Mouse (Mus musculus): ENCODE results near the gene Rrp1b. TPM values are rescaled to one million over a fixed set of nuclear protein-coding genes. Genes with fewer than 3 reads are reported as not detected.
A peak's percentile ranks its signal among the peaks of the same experiment; 100 is the strongest.
"Not testable (repeated sequence)": the region's sequence is repeated elsewhere in the genome, so short reads cannot be mapped to it uniquely, and the experiment has no call there.

The Rrp1b gene
- polyA plus RNA-seq, 1 experiment from 2014 or later, result 77.5 TPM

DNA sequence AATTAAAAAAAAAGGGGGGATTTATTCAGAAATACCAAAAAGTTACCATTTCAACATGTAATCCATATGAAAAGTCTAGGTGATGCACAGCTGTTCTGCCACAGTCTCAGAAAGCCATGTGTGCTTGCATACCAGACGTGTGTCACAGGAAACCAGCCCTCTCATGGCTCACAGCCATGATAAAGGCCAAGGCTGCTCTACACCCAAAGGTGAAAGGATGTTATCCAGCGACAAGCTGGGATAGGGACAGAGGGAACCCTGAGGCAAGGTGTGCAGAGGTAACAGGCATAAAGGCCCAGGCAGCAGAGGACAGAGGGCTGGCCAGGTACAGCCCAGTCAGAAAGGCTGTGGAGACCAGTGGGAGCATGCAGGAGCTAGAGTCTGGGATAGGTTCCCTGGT, 27.8 kb downstream of the Rrp1b start:
- WGBS, result 57% methylated on average over 2 of the region's 2 CpGs
- no peak overlapping the region for H3K27ac ChIP-seq (ENCODE audit: low read depth)

DNA sequence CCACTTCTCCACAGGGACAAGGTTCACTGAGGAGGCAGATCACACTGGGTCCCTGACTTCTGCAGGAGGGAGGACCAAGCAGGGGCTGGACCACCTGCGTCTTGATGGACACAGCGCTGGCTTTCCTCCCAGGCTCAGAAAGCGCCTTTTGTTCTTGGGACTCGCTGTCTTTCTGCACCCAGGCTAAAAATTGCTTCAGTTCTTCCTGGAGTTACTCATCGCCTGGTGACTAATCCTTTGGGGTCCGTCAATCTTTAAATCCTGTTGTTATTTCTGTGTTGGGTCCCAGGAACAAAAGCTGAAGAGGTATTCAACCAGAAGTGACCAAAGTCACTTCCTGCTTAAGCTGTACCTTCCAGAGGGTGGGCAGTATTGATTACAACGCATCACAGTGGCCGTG, 28.9 kb downstream of the Rrp1b start:
- H3K36me3 ChIP-seq (ENCODE audit: insufficient read depth), result peaks cover 27% of the 10 kb centered on the region
- H3K4me2 ChIP-seq; H3K27ac ChIP-seq (ENCODE audit: low read depth); ATAC-seq (ENCODE audit: insufficient read depth); H3K9ac ChIP-seq; H3K27me3 ChIP-seq (ENCODE audit: insufficient read depth, low read length); H3K4me1 ChIP-seq (ENCODE audit: insufficient read depth); H3K4me3 ChIP-seq (ENCODE audit: low read depth, low read length); H3K9me3 ChIP-seq (ENCODE audit: low read depth, low read length); DNase-seq: not testable (repeated sequence)
- 75% methylated on average over 8 of the region's 8 CpGs for WGBS

More for the DNA sequence above, 27.8 kb downstream of the Rrp1b start:
- Histone ChIP-seq H3K4me1 (ENCODE audit: insufficient read depth) (no peaks in the 10 kb centered on the region), H3K4me2 (no peak overlapping the region), H3K27me3 (ENCODE audit: insufficient read depth, low read length) (no peaks in the 10 kb centered on the region), H3K36me3 (ENCODE audit: insufficient read depth) (peaks cover 38% of the 10 kb centered on the region), H3K4me3 (ENCODE audit: low read depth, low read length) (no peak overlapping the region), H3K9ac (no peak overlapping the region), H3K9me3 (ENCODE audit: low read depth, low read length) (no peaks in the 10 kb centered on the region)
- DNase-seq (no peak), ATAC-seq (ENCODE audit: insufficient read depth) (no peak)
- no peak for TF ChIP-seq CTCF (IDR thresholded peaks at IDR 0.05; ENCODE audit: low read depth)

DNA sequence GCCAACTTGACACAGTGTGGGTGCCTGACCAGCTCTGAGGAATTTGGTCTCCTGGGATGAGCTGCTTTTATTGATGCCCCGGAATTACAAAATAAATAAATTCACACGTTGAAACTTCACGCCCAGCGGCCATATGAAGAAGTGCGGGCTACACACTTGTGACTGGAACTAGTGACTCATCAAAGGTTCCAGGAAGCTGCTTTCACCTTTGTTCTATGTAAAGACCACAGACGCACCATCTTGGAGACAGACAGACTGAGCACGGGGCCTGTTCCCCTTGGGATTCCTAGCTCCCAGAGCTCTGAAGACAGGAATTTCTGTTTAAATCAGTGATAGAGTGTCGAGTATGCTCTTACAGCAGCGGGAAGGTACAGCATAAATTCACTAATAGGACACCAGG, 31.6 kb downstream of the Rrp1b start:
- DNase-seq, result no peak
- H3K4me3 ChIP-seq (ENCODE audit: low read depth, low read length), result no peak overlapping the region
- WGBS, result 63% methylated on average over 9 of the region's 9 CpGs

DNA sequence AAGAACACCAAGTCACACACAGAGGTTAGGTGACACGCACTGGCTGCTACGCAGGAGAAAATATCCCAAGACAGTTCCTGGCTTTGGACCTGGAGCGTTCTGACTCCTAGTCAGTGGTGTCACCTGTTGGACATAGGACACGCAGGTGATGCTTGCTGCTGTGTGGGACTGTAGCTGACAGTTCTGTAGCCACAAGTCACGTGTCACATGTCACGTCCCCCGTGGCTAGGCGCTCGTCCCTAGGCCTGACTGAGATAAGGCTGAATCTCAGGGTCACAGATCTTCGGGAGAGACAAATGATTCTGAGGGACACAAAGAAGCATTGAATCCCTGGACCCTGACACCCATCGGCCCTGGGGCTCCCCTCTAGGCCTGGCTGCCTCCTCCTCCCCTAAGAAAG, 32.5 kb downstream of the Rrp1b start:
- Histone ChIP-seq H3K27ac (ENCODE audit: low read depth) (no peak overlapping the region), H3K36me3 (ENCODE audit: insufficient read depth) (no peaks in the 10 kb centered on the region), H3K4me3 (ENCODE audit: low read depth, low read length) (no peak overlapping the region), H3K4me2 (no peak overlapping the region), H3K27me3 (ENCODE audit: insufficient read depth, low read length) (no peaks in the 10 kb centered on the region), H3K9ac (no peak overlapping the region), H3K4me1 (ENCODE audit: insufficient read depth) (no peaks in the 10 kb centered on the region), H3K9me3 (ENCODE audit: low read depth, low read length) (no peaks in the 10 kb centered on the region)
- ATAC-seq (ENCODE audit: insufficient read depth), result no peak
- no peak for TF ChIP-seq CTCF (IDR thresholded peaks at IDR 0.05; ENCODE audit: low read depth)
- 70% methylated on average over 11 of the region's 11 CpGs for WGBS
- DNase-seq, result no peak

More for the DNA sequence above, 31.6 kb downstream of the Rrp1b start:
- Histone ChIP-seq H3K4me1 (ENCODE audit: insufficient read depth) (no peaks in the 10 kb centered on the region), H3K27me3 (ENCODE audit: insufficient read depth, low read length) (no peaks in the 10 kb centered on the region), H3K4me2 (no peak overlapping the region), H3K27ac (ENCODE audit: low read depth) (no peak overlapping the region), H3K9ac (no peak overlapping the region), H3K36me3 (ENCODE audit: insufficient read depth) (peaks cover 3% of the 10 kb centered on the region; the same call in 1 of the 2 replicates), H3K9me3 (ENCODE audit: low read depth, low read length) (no peaks in the 10 kb centered on the region)
- no peak for ATAC-seq (ENCODE audit: insufficient read depth)
- TF ChIP-seq CTCF (IDR thresholded peaks at IDR 0.05; ENCODE audit: low read depth), result no peak

DNA sequence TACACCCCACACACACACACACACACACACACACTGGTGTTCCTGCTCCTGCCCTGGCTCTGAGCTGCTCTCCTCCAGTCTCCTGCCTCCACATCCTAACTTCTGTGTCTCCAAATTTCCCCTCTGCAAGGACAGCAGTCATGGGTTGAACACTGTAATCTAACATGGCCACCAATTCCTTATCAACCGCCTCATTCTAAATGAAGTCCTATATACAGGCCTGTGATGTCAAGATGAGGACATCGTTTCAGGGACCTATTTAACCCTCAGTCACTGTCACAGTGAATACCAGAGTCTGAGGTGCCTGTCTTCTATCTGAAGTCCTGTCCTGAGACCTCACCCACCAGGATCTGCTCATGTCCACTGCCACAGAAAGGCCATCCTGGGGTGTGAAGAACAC, 32.9 kb downstream of the Rrp1b start:
- Histone ChIP-seq H3K9me3 (ENCODE audit: low read depth, low read length) (no peaks in the 10 kb centered on the region), H3K4me3 (ENCODE audit: low read depth, low read length) (no peak overlapping the region), H3K4me1 (ENCODE audit: insufficient read depth) (no peaks in the 10 kb centered on the region), H3K27me3 (ENCODE audit: insufficient read depth, low read length) (no peaks in the 10 kb centered on the region), H3K4me2 (no peak overlapping the region), H3K9ac (no peak overlapping the region), H3K36me3 (ENCODE audit: insufficient read depth) (no peaks in the 10 kb centered on the region), H3K27ac (ENCODE audit: low read depth) (no peak overlapping the region)
- 79% methylated on average over 2 of the region's 2 CpGs for WGBS
- no peak for TF ChIP-seq CTCF (IDR thresholded peaks at IDR 0.05; ENCODE audit: low read depth)
- DNase-seq, result no peak
- no peak for ATAC-seq (ENCODE audit: insufficient read depth)

DNA sequence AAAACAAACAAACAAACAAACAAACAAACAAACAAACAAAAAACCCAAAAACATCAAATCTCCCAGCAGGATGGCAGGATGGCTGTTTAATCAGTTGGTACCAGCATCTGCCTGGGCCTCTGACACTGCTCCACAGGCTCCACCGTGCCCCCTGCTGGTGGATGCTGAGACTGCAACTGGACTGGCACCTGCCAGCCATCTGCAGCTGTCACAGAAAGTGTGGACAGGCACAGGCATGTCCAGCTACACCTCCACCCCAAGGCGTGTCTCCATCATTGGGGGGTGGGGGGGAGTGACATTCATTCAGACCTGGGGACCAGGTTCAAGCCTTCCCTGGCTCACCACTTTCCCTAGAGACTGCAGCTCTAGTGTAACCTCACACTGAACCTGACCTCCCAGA, 37.5 kb downstream of the Rrp1b start:
- Histone ChIP-seq H3K9ac (no peak overlapping the region), H3K36me3 (ENCODE audit: insufficient read depth) (no peaks in the 10 kb centered on the region), H3K9me3 (ENCODE audit: low read depth, low read length) (no peaks in the 10 kb centered on the region), H3K4me1 (ENCODE audit: insufficient read depth) (no peaks in the 10 kb centered on the region), H3K4me2 (no peak overlapping the region), H3K4me3 (ENCODE audit: low read depth, low read length) (no peak overlapping the region), H3K27me3 (ENCODE audit: insufficient read depth, low read length) (no peaks in the 10 kb centered on the region), H3K27ac (ENCODE audit: low read depth) (no peak overlapping the region)
- ATAC-seq (ENCODE audit: insufficient read depth) (peak; percentile 17), DNase-seq (peak; percentile 85)
- 0% methylated on average over 2 of the region's 2 CpGs for whole genome bisulfite sequencing
- TF ChIP-seq CTCF (IDR thresholded peaks at IDR 0.05; ENCODE audit: low read depth), result peak; percentile 98

DNA sequence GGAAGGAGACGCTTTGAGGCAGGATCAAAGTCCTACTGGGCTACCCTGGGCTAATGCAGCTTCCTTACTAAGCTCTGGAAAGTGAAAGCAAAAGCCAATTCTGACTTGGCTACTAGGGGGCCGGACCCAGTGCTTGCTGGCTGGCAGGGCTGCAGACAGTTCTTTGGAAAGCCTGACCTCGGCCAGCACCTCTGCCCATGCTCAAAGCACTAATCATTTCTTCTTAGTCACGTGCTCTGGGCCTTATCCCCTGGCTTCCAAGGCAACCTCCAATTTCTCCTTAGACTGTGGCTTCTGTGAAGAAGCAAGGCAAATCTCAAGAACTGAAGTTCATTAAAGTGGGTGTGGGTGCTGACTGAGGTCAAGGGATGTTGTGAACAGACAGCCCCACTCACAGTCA, 38.8 kb downstream of the Rrp1b start:
- H3K4me1 ChIP-seq (ENCODE audit: insufficient read depth), result no peaks in the 10 kb centered on the region
- no peak for TF ChIP-seq CTCF (IDR thresholded peaks at IDR 0.05; ENCODE audit: low read depth)
- 45% methylated on average over 4 of the region's 4 CpGs for WGBS
- no peak for ATAC-seq (ENCODE audit: insufficient read depth)
- no peak overlapping the region for H3K4me2 ChIP-seq
- no peak overlapping the region for H3K27ac ChIP-seq (ENCODE audit: low read depth)
- no peaks in the 10 kb centered on the region for H3K9me3 ChIP-seq (ENCODE audit: low read depth, low read length)
- DNase-seq, result no peak
- no peaks in the 10 kb centered on the region for H3K27me3 ChIP-seq (ENCODE audit: insufficient read depth, low read length)
- no peaks in the 10 kb centered on the region for H3K36me3 ChIP-seq (ENCODE audit: insufficient read depth)
- H3K4me3 ChIP-seq (ENCODE audit: low read depth, low read length), result no peak overlapping the region
- H3K9ac ChIP-seq, result no peak overlapping the region

DNA sequence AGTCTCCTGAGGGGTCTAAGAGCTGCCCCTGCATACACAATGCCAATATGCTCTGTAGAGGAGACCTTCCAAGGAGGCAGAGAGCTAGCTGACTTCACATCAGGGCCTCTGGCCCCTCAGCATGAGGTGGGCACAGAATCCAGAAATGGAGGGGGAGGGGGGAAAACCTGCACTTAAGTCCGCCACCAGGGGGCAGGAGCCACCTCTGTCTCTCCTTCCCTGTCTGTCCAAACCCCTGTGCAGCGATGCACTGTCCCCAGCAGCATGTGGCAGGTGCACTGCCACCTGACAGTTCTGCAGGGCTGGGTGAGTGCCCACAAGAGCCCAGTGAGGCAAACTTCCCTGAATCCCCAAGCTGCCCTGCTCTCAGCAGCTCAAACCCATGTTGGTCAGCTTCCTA, 39.3 kb downstream of the Rrp1b start:
- Histone ChIP-seq H3K36me3 (ENCODE audit: insufficient read depth) (no peaks in the 10 kb centered on the region), H3K9me3 (ENCODE audit: low read depth, low read length) (no peaks in the 10 kb centered on the region), H3K4me3 (ENCODE audit: low read depth, low read length) (no peak overlapping the region), H3K9ac (no peak overlapping the region), H3K4me1 (ENCODE audit: insufficient read depth) (no peaks in the 10 kb centered on the region), H3K27ac (ENCODE audit: low read depth) (no peak overlapping the region), H3K27me3 (ENCODE audit: insufficient read depth, low read length) (no peaks in the 10 kb centered on the region), H3K4me2 (no peak overlapping the region)
- DNase-seq (peak; percentile 65), ATAC-seq (ENCODE audit: insufficient read depth) (no peak; the same call in 1 of the 2 replicates)
- peak; percentile 84 for TF ChIP-seq CTCF (IDR thresholded peaks at IDR 0.05; ENCODE audit: low read depth)
- WGBS, result 0% methylated on average over 2 of the region's 2 CpGs
